In the genomic region with DNA sequence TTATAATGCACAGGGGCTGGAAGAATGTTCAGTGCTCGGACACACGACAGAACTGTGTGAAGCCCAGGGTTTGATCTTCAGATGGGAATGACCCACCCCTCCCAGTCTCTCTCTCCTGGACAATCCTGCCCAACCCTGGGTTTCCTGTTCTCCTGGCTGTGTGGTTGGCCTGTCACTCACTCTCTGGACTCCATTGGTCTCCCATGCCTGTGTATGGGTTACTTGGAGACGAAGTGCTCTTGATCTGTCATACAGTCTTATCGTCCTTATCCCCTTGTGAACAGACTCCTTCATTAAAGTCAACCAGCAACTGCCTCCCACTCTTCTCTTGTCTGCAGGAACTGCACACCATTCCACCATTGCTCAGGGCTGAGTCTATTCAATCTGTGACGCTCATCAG, we compare ENCODE assay signal across 24 mouse cellular contexts.
DNase-seq lines count a peak whose midpoint lies in the region; ATAC-seq and TF ChIP-seq lines count a peak whose summit lies in the region.
"Had no signal": no experiment of that assay in that cellular context is flagged by ENCODE, and none has a peak within 500 bp of the region (broad histone marks: within the 10 kb centered on the region; RNA-seq: fewer than 3 reads in every experiment).

No protein-coding gene starts in this region.

- DNase-seq in heart, adult 11 months, result peak; percentile 71
- no peak for DNase-seq in heart, embryonic 10.5 days (ENCODE audit: low spot score)
- DNase-seq in kidney, postnatal 0 days (ENCODE audit: low spot score), result peak; percentile 18
- DNase-seq in kidney, postnatal 36 days, result no peak
- no peak for DNase-seq in midbrain, embryonic 11.5 days (ENCODE audit: low spot score, missing footprints)
- DNase-seq: adrenal gland, adult 8-10 months; adrenal gland, postnatal 25 days; cerebellum, adult 11-12 months; cerebellum, adult 8-10 months; cerebellum, postnatal 10 days; cerebellum, postnatal 36 days; embryo, embryonic 11 days; gastrocnemius, postnatal 25 days; heart, adult 2 months had no signal

- no peak overlapping the region for H3K27ac ChIP-seq in heart, embryonic 10.5 days
- H3K27ac ChIP-seq in kidney, postnatal 0 days, result no peak overlapping the region
- H3K27ac ChIP-seq in midbrain, embryonic 11.5 days (ENCODE audit: low read depth, low read length), result no peak overlapping the region
- no peak overlapping the region for H3K27ac ChIP-seq in midbrain, embryonic 13.5 days
- H3K27ac ChIP-seq: embryonic facial prominence, embryonic 10.5 days; embryonic facial prominence, embryonic 13.5 days; forebrain, embryonic 12.5 days; forebrain, embryonic 15.5 days; heart, adult 2 months; hindbrain, embryonic 12.5 days; hindbrain, embryonic 15.5 days had no signal

- H3K9ac ChIP-seq in kidney, postnatal 0 days (ENCODE audit: low read depth, low read length), result no peak overlapping the region
- H3K9ac ChIP-seq in midbrain, embryonic 11.5 days (ENCODE audit: low read length), result no peak overlapping the region
- no peak overlapping the region for H3K9ac ChIP-seq in midbrain, embryonic 13.5 days (replicated peaks)
- H3K9ac ChIP-seq: embryonic facial prominence, embryonic 13.5 days; forebrain, embryonic 12.5 days; forebrain, embryonic 15.5 days; hindbrain, embryonic 12.5 days; hindbrain, embryonic 15.5 days had no signal

- H3K4me1 ChIP-seq in heart, embryonic 10.5 days, result peaks cover 5% of the 10 kb centered on the region
- no peaks in the 10 kb centered on the region for H3K4me1 ChIP-seq in kidney, postnatal 0 days (replicated peaks; ENCODE audit: insufficient read depth, low read length)
- H3K4me1 ChIP-seq in midbrain, embryonic 11.5 days (ENCODE audit: control insufficient read depth, insufficient read depth, low read length), result no peaks in the 10 kb centered on the region
- H3K4me1 ChIP-seq in midbrain, embryonic 13.5 days (replicated peaks), result no peaks in the 10 kb centered on the region
- H3K4me1 ChIP-seq: embryonic facial prominence, embryonic 10.5 days; embryonic facial prominence, embryonic 13.5 days; forebrain, embryonic 12.5 days; forebrain, embryonic 15.5 days; hindbrain, embryonic 12.5 days; hindbrain, embryonic 15.5 days had no signal

- H3K4me2 ChIP-seq in kidney, postnatal 0 days (ENCODE audit: low read length), result no peak overlapping the region
- no peak overlapping the region for H3K4me2 ChIP-seq in midbrain, embryonic 11.5 days
- H3K4me2 ChIP-seq in midbrain, embryonic 13.5 days (replicated peaks), result no peak overlapping the region
- H3K4me2 ChIP-seq: embryonic facial prominence, embryonic 13.5 days; forebrain, embryonic 12.5 days; forebrain, embryonic 15.5 days; heart, embryonic 11.5 days; hindbrain, embryonic 12.5 days; hindbrain, embryonic 15.5 days had no signal

- no peak overlapping the region for H3K4me3 ChIP-seq in heart, embryonic 10.5 days
- H3K4me3 ChIP-seq in kidney, postnatal 0 days (replicated peaks; ENCODE audit: low read depth, low read length), result no peak overlapping the region
- no peak overlapping the region for H3K4me3 ChIP-seq in midbrain, embryonic 11.5 days (ENCODE audit: low read depth, low read length)
- no peak overlapping the region for H3K4me3 ChIP-seq in midbrain, embryonic 13.5 days (replicated peaks)
- H3K4me3 ChIP-seq: embryonic facial prominence, embryonic 10.5 days; embryonic facial prominence, embryonic 13.5 days; erythroblast, embryonic 14.5 days; forebrain, embryonic 12.5 days; forebrain, embryonic 15.5 days; heart, adult 2 months; hindbrain, embryonic 12.5 days; hindbrain, embryonic 15.5 days had no signal

- no peaks in the 10 kb centered on the region for H3K9me3 ChIP-seq in heart, embryonic 10.5 days
- no peaks in the 10 kb centered on the region for H3K9me3 ChIP-seq in kidney, postnatal 0 days (replicated peaks; ENCODE audit: low read length)
- H3K9me3 ChIP-seq in midbrain, embryonic 11.5 days (ENCODE audit: control insufficient read depth, low read length), result no peaks in the 10 kb centered on the region
- no peaks in the 10 kb centered on the region for H3K9me3 ChIP-seq in midbrain, embryonic 13.5 days
- H3K9me3 ChIP-seq: embryonic facial prominence, embryonic 10.5 days; embryonic facial prominence, embryonic 13.5 days; forebrain, embryonic 12.5 days; forebrain, embryonic 15.5 days; hindbrain, embryonic 12.5 days; hindbrain, embryonic 15.5 days had no signal

- no peak; the same call in 1 of the 2 replicates for ATAC-seq in kidney, postnatal 0 days (replicated peaks; ENCODE audit: low FRiP score, low read depth)
- ATAC-seq in midbrain, embryonic 11.5 days (ENCODE audit: low FRiP score), result peak; percentile 33; the same call in 1 of the 2 replicates
- ATAC-seq in midbrain, embryonic 13.5 days, result no peak
- ATAC-seq: activated CD4-positive, CD25-positive, alpha-beta regulatory T cell, adult 4 months; forebrain, embryonic 15.5 days had no signal

- 81% methylated on average over 5 of the region's 5 CpGs for WGBS in heart, embryonic 10.5 days
- WGBS in kidney, postnatal 0 days, result 72% methylated on average over 5 of the region's 5 CpGs
- 79% methylated on average over 5 of the region's 5 CpGs for WGBS in midbrain, embryonic 11.5 days
- 75% methylated on average over 5 of the region's 5 CpGs for WGBS in midbrain, embryonic 13.5 days

- H3K27me3 ChIP-seq in heart, embryonic 10.5 days (ENCODE audit: insufficient read depth, poor library complexity, severe bottlenecking), result no peaks in the 10 kb centered on the region
- no peaks in the 10 kb centered on the region for H3K27me3 ChIP-seq in kidney, postnatal 0 days (ENCODE audit: insufficient read depth, low read length)
- no peaks in the 10 kb centered on the region for H3K27me3 ChIP-seq in midbrain, embryonic 11.5 days (ENCODE audit: control insufficient read depth, insufficient read depth, low read length)
- no peaks in the 10 kb centered on the region for H3K27me3 ChIP-seq in midbrain, embryonic 13.5 days
- H3K27me3 ChIP-seq: embryonic facial prominence, embryonic 13.5 days; forebrain, embryonic 15.5 days; hindbrain, embryonic 12.5 days; hindbrain, embryonic 15.5 days had no signal

- H3K36me3 ChIP-seq in heart, embryonic 10.5 days, result no peaks in the 10 kb centered on the region
- H3K36me3 ChIP-seq in kidney, postnatal 0 days (ENCODE audit: insufficient read depth, low read length), result no peaks in the 10 kb centered on the region
- H3K36me3 ChIP-seq in midbrain, embryonic 11.5 days (ENCODE audit: control insufficient read depth, insufficient read depth, low read length), result no peaks in the 10 kb centered on the region
- H3K36me3 ChIP-seq in midbrain, embryonic 13.5 days, result no peaks in the 10 kb centered on the region
- H3K36me3 ChIP-seq: embryonic facial prominence, embryonic 10.5 days; embryonic facial prominence, embryonic 13.5 days; forebrain, embryonic 12.5 days; forebrain, embryonic 15.5 days; hindbrain, embryonic 12.5 days; hindbrain, embryonic 15.5 days had no signal

- TF ChIP-seq CTCF in kidney, postnatal 0 days (IDR thresholded peaks at IDR 0.05; ENCODE audit: low read depth), result no peak

Comparison
In these comparisons a context has a peak if more than half of its experiments do, and no peak if none do; other contexts are left out.
1. DNase-seq: peak in heart, adult 11 months (single experiment) and kidney, postnatal 0 days (single experiment); none in heart, embryonic 10.5 days (single experiment), kidney, postnatal 36 days (0 of 2) and midbrain, embryonic 11.5 days (single experiment).